Mouse (Mus musculus): ENCODE data around the gene Arhgap17.

- TF ChIP-seq CTCF (IDR thresholded peaks at IDR 0.05; ENCODE audit: low read depth): 0 out of 2 replicates have a peak, but pooled peaks have one; percentile 11
- TF ChIP-seq EP300 (IDR thresholded peaks at IDR 0.05; ENCODE audit: low read depth): no peak
Measured at GRCm38 (mm10) chr7:123377443-123378400, 8.0 kb upstream of the Arhgap17 start.

Data from liver, postnatal 0 days (tissue).